Mouse (Mus musculus): ENCODE results near the gene Dynll2. TPM values are rescaled to one million over a fixed set of nuclear protein-coding genes. Genes with fewer than 3 reads are reported as not detected.

Dynll2 gene
- polyA plus RNA-seq, 1 experiment from 2014 or later, result 21.4 TPM

DNA sequence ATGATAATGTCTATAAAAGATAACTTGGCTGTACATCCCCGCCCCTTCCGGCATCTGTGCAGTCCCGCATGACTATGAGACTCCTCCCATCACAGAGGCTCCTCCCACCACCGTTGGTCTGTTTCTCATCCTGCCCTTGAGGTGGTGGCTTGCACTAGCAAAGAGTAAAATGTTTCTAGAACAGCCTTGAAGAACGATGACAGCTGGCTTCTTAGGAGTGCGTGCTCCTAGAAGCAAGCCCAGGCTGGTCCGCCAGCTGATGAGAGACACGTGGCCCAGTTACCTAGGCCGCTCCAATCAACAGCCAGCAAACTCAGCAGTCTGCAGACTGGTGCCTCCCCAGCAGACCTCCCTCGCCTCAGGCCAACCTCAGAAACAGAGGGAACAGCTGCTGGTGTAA, 21.1 kb downstream of the Dynll2 start:
- no peaks in the 10 kb centered on the region for H3K9me3 ChIP-seq (replicated peaks)
- 28% methylated on average over 10 of the region's 10 CpGs for WGBS
- H3K27me3 ChIP-seq (replicated peaks), result peaks cover 8% of the 10 kb centered on the region; the same call in 1 of the 2 replicates
- H3K9ac ChIP-seq, result no peak overlapping the region
- peaks cover 18% of the 10 kb centered on the region for H3K4me1 ChIP-seq (replicated peaks)
- 0 out of 2 replicates have a peak overlapping the region, but pooled peaks have one; percentile 2 for H3K4me2 ChIP-seq
- peak; percentile 30; the same call in 1 of the 2 replicates for ATAC-seq (ENCODE audit: insufficient number of reproducible peaks, low FRiP score)
- H3K27ac ChIP-seq (ENCODE audit: poor library complexity, severe bottlenecking), result no peak overlapping the region
- no peaks in the 10 kb centered on the region for H3K36me3 ChIP-seq
- H3K4me3 ChIP-seq, result no peak overlapping the region

DNA sequence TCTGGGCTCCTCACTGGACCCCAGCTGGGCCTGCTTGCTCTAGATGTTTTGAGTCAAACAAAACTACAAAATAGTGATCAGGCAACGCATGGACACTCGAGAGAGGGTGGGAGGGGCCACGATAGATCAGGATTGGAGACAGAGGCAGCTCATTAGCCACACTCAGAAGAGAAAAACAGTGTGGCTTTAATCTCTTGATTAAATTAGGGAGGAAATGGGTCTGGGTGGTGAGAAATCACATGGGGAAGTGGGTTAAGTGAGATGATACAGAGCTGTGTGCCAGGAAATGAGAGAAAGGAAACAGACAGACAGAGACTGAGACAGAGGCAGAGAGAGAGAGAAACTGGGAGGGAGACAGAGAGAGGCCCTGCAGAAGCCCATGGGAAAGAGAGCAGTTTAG, 22.0 kb downstream of the Dynll2 start:
- WGBS, result 42% methylated on average over 3 of the region's 3 CpGs
- H3K27ac ChIP-seq (ENCODE audit: poor library complexity, severe bottlenecking), result no peak overlapping the region
- peaks cover 18% of the 10 kb centered on the region for H3K4me1 ChIP-seq (replicated peaks)
- no peak for ATAC-seq (ENCODE audit: insufficient number of reproducible peaks, low FRiP score)
- peaks cover 8% of the 10 kb centered on the region; the same call in 1 of the 2 replicates for H3K27me3 ChIP-seq (replicated peaks)
- H3K36me3 ChIP-seq, result no peaks in the 10 kb centered on the region
- H3K4me3 ChIP-seq, result no peak overlapping the region
- H3K4me2 ChIP-seq, result no peak overlapping the region
- H3K9ac ChIP-seq, result no peak overlapping the region
- 0 out of 2 replicates have a peak, but pooled peaks cover 3% of the 10 kb centered on the region for H3K9me3 ChIP-seq (replicated peaks)

DNA sequence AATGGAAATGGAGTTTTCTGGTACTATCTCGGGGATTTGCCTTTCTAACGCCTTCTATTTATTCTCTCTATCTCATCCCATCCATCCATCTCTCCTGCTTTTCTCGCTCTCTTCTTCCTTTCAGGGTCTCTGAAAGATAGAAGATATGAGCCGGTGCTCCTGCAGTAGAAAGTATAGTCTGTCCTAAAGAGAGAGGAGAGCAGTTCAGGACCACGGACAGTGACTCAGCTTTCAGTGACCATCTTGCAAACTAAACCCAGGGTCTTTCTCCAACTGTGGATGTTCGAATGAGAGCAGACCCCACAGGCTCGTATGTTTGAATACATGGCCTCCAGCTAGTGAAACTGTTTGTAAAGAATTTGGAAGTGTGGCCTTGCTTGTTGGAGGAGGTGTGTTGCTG, 30.3 kb downstream of the Dynll2 start:
- WGBS, result 28% methylated on average over 7 of the region's 7 CpGs
- ATAC-seq (ENCODE audit: insufficient number of reproducible peaks, low FRiP score), result no peak
- Histone ChIP-seq H3K9me3 (replicated peaks) (0 out of 2 replicates have a peak, but pooled peaks cover 6% of the 10 kb centered on the region), H3K36me3 (no peaks in the 10 kb centered on the region), H3K4me1 (replicated peaks) (no peaks in the 10 kb centered on the region), H3K27ac (ENCODE audit: poor library complexity, severe bottlenecking) (no peak overlapping the region), H3K27me3 (replicated peaks) (no peaks in the 10 kb centered on the region), H3K4me2 (no peak overlapping the region), H3K4me3 (no peak overlapping the region), H3K9ac (no peak overlapping the region)

DNA sequence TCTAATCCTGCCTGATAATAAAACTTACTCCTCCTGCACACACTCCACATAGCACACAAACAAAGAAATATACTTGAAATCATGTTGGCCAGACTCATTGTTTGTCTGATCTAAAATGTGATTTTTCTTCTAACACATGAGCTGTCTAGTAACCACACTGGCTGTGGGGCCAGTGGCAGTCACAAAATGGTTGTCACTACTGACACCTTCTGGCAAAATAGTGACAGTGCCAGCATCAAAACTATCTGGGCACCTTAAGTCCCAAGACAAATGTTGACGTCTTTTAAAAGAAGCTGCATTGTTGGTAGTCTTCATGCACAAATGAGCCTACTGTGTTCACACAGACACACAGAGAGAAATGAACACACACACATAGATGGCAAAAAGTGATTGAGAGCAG, 32.2 kb downstream of the Dynll2 start:
- H3K4me3 ChIP-seq, result no peak overlapping the region
- 0 out of 2 replicates have a peak, but pooled peaks cover 3% of the 10 kb centered on the region for H3K9me3 ChIP-seq (replicated peaks)
- 10% methylated on average over 1 of the region's 1 CpGs for WGBS
- no peaks in the 10 kb centered on the region for H3K4me1 ChIP-seq (replicated peaks)
- H3K9ac ChIP-seq, result no peak overlapping the region
- H3K4me2 ChIP-seq, result no peak overlapping the region
- no peak overlapping the region for H3K27ac ChIP-seq (ENCODE audit: poor library complexity, severe bottlenecking)
- ATAC-seq (ENCODE audit: insufficient number of reproducible peaks, low FRiP score), result no peak
- H3K36me3 ChIP-seq, result no peaks in the 10 kb centered on the region
- H3K27me3 ChIP-seq (replicated peaks), result no peaks in the 10 kb centered on the region

DNA sequence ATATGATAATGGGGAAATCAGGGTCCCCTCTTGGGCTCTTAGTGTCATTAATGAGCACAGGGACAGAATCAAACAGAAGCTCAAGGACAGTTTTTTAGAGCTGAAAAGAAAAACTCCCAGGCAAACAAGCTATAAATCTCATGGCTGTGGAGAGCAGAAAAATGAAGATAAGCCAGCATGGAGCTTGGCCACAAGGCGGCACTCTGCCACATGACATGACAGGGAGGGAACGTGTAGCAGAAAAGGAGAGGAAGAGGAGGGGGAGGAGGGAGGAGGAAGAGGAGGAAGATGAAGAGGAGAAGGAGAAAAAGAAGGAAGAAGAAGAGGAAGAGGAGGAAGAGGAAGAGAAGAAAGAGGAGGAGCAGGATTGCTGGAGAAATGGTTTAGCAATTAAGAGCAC, 37.3 kb downstream of the Dynll2 start:
- H3K9me3 ChIP-seq (replicated peaks), result no peaks in the 10 kb centered on the region
- H3K9ac ChIP-seq, result no peak overlapping the region
- no peak for ATAC-seq (ENCODE audit: insufficient number of reproducible peaks, low FRiP score)
- H3K36me3 ChIP-seq, result no peaks in the 10 kb centered on the region
- H3K27ac ChIP-seq (ENCODE audit: poor library complexity, severe bottlenecking), result no peak overlapping the region
- peaks cover 10% of the 10 kb centered on the region; the same call in 1 of the 2 replicates for H3K27me3 ChIP-seq (replicated peaks)
- no peak overlapping the region for H3K4me3 ChIP-seq
- 0% methylated on average over 2 of the region's 2 CpGs for WGBS
- H3K4me1 ChIP-seq (replicated peaks), result no peaks in the 10 kb centered on the region
- no peak overlapping the region for H3K4me2 ChIP-seq

DNA sequence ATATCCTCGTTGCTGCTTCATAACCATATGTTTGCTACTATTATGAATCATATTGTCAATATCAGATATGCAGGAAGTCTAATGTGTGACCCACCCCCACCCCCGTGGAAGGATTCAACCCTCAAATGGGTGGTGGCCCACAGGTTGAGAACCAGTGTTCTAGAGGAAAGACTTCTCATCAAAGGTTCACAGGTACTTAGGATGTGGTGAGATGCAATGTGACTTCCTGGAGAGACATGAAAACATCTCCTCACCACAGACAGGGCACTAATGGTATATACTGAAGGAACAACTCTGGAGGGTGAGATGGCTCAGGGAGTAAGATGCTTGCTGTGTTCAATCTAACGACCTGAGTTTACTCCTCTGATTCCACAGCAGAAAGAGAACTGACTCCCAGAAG, 51.9 kb downstream of the Dynll2 start:
- Histone ChIP-seq H3K9me3 (replicated peaks) (0 out of 2 replicates have a peak, but pooled peaks cover 2% of the 10 kb centered on the region), H3K4me1 (replicated peaks) (no peaks in the 10 kb centered on the region), H3K4me3 (no peak overlapping the region), H3K4me2 (no peak overlapping the region), H3K9ac (no peak overlapping the region), H3K27me3 (replicated peaks) (no peaks in the 10 kb centered on the region), H3K36me3 (no peaks in the 10 kb centered on the region), H3K27ac (ENCODE audit: poor library complexity, severe bottlenecking) (no peak overlapping the region)
- 67% methylated on average over 3 of the region's 3 CpGs for WGBS
- no peak for ATAC-seq (ENCODE audit: insufficient number of reproducible peaks, low FRiP score)

DNA sequence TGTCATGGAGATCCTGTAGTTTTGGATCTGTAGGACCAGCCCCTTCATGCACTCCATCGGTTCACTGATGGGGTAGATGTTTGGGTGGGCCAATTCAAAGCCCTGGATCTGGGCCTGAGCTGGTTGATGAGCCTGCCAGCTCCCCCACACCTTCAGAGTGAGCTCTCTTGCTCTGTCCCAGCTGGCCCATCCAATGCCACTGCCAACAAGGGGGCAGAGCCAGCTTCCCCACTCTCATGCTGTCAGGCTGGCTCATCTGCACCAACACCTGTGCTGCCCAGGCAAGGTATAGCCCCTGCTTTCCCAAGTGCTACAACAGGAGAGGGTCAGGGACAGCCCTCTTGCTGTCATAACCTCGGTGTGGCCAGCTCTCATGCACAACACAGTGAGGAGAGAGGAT, 53.6 kb downstream of the Dynll2 start:
- no peaks in the 10 kb centered on the region for H3K4me1 ChIP-seq (replicated peaks)
- H3K9ac ChIP-seq, result no peak overlapping the region
- no peak overlapping the region for H3K27ac ChIP-seq (ENCODE audit: poor library complexity, severe bottlenecking)
- no peak overlapping the region for H3K4me3 ChIP-seq
- 0 out of 2 replicates have a peak, but pooled peaks cover 2% of the 10 kb centered on the region for H3K9me3 ChIP-seq (replicated peaks)
- no peaks in the 10 kb centered on the region for H3K36me3 ChIP-seq
- H3K27me3 ChIP-seq (replicated peaks), result no peaks in the 10 kb centered on the region
- WGBS, result 52% methylated on average over 2 of the region's 2 CpGs
- no peak for ATAC-seq (ENCODE audit: insufficient number of reproducible peaks, low FRiP score)
- H3K4me2 ChIP-seq, result no peak overlapping the region

DNA sequence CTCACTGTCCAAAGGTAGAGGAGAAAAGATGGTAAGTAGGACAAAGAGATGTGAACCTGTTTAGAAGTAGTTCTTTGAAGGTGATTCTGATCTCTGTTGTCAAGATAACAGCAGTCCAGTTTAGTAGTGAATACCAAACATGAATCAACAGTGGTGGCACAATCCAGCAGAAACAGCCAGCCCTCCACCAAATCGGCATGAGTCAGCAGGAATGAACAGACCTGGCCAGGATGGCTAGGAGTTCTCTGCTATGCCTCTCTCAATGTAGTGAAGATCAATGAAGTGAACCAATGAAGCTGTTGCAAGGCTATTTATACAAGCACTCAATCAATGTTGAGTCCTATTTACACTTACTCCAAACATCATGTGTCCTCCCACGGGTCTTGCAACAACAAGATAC, 57.0 kb downstream of the Dynll2 start:
- 81% methylated on average over 2 of the region's 2 CpGs for WGBS
- ATAC-seq (ENCODE audit: insufficient number of reproducible peaks, low FRiP score), result no peak

More for the DNA sequence above, 57.0 kb downstream of the Dynll2 start:
- Histone ChIP-seq H3K9me3 (replicated peaks) (0 out of 2 replicates have a peak, but pooled peaks cover 2% of the 10 kb centered on the region), H3K9ac (no peak overlapping the region), H3K27ac (ENCODE audit: poor library complexity, severe bottlenecking) (no peak overlapping the region), H3K27me3 (replicated peaks) (no peaks in the 10 kb centered on the region), H3K4me1 (replicated peaks) (no peaks in the 10 kb centered on the region), H3K36me3 (no peaks in the 10 kb centered on the region), H3K4me2 (no peak overlapping the region), H3K4me3 (no peak overlapping the region)

Other genes with a start within 250 kb of the Dynll2 start
- gene Supt4a, start 250.0 kb downstream of the Dynll2 start, polyA plus RNA-seq (2016; fragmentation: Nextera tagmentation; extraction: Ambion mirVana), result 99.6 and 101 TPM in 2 replicates
- 0.21 and 0.78 TPM in 2 replicates for gene Tspoap1, start 227.0 kb downstream of the Dynll2 start, polyA plus RNA-seq (2016; fragmentation: Nextera tagmentation; extraction: Ambion mirVana)
- 2.8 and 6.7 TPM in 2 replicates for gene Mpo, start 194.0 kb downstream of the Dynll2 start, polyA plus RNA-seq (2016; fragmentation: Nextera tagmentation; extraction: Ambion mirVana)
- gene Lpo, start 159.2 kb downstream of the Dynll2 start, polyA plus RNA-seq (2016; fragmentation: Nextera tagmentation; extraction: Ambion mirVana), result not detected in 2 replicates
- gene Mks1, start 134.3 kb downstream of the Dynll2 start, polyA plus RNA-seq (2016; fragmentation: Nextera tagmentation; extraction: Ambion mirVana), result 8.4 and 8.5 TPM in 2 replicates
- 0.09 TPM in 1 of 2 replicates, not detected in the other for gene Epx, start 112.0 kb downstream of the Dynll2 start, polyA plus RNA-seq (2016; fragmentation: Nextera tagmentation; extraction: Ambion mirVana)
- not detected in 2 replicates for gene Olfr462, start 95.3 kb downstream of the Dynll2 start, polyA plus RNA-seq (2016; fragmentation: Nextera tagmentation; extraction: Ambion mirVana)
- not detected in 2 replicates for gene Olfr463, start 90.1 kb downstream of the Dynll2 start, polyA plus RNA-seq (2016; fragmentation: Nextera tagmentation; extraction: Ambion mirVana)
- not detected in 2 replicates for gene Olfr464, start 66.6 kb downstream of the Dynll2 start, polyA plus RNA-seq (2016; fragmentation: Nextera tagmentation; extraction: Ambion mirVana)
- 254 and 260 TPM in 2 replicates for gene Srsf1, start 59.8 kb upstream of the Dynll2 start, polyA plus RNA-seq (2016; fragmentation: Nextera tagmentation; extraction: Ambion mirVana)
- gene Vezf1, start 80.7 kb upstream of the Dynll2 start, polyA plus RNA-seq (2016; fragmentation: Nextera tagmentation; extraction: Ambion mirVana), result 27.3 and 29.3 TPM in 2 replicates
- 20.7 and 22.9 TPM in 2 replicates for gene Cuedc1, start 110.5 kb upstream of the Dynll2 start, polyA plus RNA-seq (2016; fragmentation: Nextera tagmentation; extraction: Ambion mirVana)
- gene Mrps23, start 216.9 kb upstream of the Dynll2 start, polyA plus RNA-seq (2016; fragmentation: Nextera tagmentation; extraction: Ambion mirVana), result 79.2 and 81.4 TPM in 2 replicates